Mouse (Mus musculus) thymus, adult 2 months (tissue): ENCODE data around the gene Ttc22.

Experiments
- CTCF ChIP-seq: fragments of 200-500 bp; IDR thresholded peaks from 2 replicates; pipeline ENCODE4 v1.5.1; 2012; ENCODE audit warnings: mild to moderate bottlenecking, control low read depth, low read length, moderate library complexity, borderline replicate concordance; ENCODE audit not compliant: control insufficient read depth, poor library complexity, insufficient read depth; ENCODE audit errors: extremely low read depth
- POLR2A ChIP-seq: fragments of 200-500 bp; IDR thresholded peaks from 2 replicates; pipeline ENCODE4 v1.6.1; 2012; ENCODE audit warnings: mild to moderate bottlenecking, low read length, control low read depth, moderate library complexity; ENCODE audit not compliant: control insufficient read depth, poor library complexity, insufficient read depth; ENCODE audit errors: extremely low read depth

DNA sequence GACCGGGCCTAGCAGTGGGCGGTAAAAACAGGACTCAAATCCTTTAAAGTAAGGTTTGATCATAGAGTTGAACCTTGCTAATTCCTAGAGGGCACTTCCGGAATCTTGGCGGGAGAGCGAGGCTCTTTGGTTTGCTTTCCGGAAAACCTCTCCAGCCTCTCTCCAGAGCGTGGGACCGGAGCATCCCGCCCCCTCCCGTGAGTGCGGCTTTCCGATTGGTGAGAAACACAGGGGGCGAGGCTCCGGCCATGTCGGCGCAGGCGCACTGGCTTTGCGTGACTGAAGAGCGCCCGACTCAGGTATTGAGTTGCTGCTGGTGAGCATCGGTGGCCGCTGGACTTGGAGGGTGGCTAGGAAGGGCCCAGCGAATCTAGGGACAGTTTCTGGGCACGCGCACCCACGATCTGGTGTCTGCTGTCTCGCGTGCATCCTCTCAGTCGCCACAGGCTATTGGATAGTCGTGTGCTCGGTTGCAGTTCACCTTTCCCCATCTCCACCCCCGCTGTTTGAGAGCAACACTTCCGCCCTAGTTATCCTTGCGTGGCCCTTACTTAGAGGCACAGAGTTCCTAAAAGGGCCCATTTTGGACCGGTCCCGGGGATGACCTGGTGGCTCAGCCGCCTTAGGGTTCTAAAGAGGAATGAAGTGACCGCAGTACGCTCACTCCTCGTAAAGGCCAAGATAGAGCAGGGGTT, 28.7 kb downstream of the Ttc22 start, which contains the start of gene Pars2:
- TF ChIP-seq CTCF: peak; percentile 35; the same call in 1 of the 2 replicates
- peak; percentile 67 for TF ChIP-seq POLR2A
